Mouse (Mus musculus) forebrain, postnatal 0 days (tissue): ENCODE measurements around the gene Pip4p1. TPM values are rescaled to one million over a fixed set of nuclear protein-coding genes. Genes with fewer than 3 reads are reported as not detected.
"Not testable (repeated sequence)": the region's sequence is repeated elsewhere in the genome, so short reads cannot be mapped to it uniquely, and the experiment has no call there.

Experiments
- ATAC-seq: fragments of 200-750 bp; cut with Nextera tagmentation; 2 replicates; pipeline ENCODE4 v1.8.0; 2017; ENCODE audit warnings: mild to moderate bottlenecking, moderate library complexity
- DNase-seq: peaks from one replicate; pipeline ENCODE4 v3.0.0-alpha.2; 2015
- H3K27ac ChIP-seq: fragments of 300-500 bp; sonication (generic); 2 replicates; pipeline ENCODE4 v1.5.1; 2014; ENCODE audit warnings: low read depth, mild to moderate bottlenecking, antibody characterized with exemption, low read length, moderate library complexity, mixed read lengths
- H3K27me3 ChIP-seq: fragments of 300-500 bp; sonication (generic); 2 replicates; pipeline ENCODE4 v1.6.1; 2014; ENCODE audit warnings: mild to moderate bottlenecking, low read length, mixed read lengths; ENCODE audit not compliant: insufficient read depth
- H3K36me3 ChIP-seq: fragments of 300-500 bp; sonication (generic); 2 replicates; pipeline ENCODE4 v1.6.1; 2014; ENCODE audit warnings: mild to moderate bottlenecking, moderate library complexity; ENCODE audit not compliant: insufficient read depth
- H3K4me1 ChIP-seq: fragments of 300-500 bp; sonication (generic); 2 replicates; pipeline ENCODE4 v1.6.1; 2014; ENCODE audit warnings: antibody characterized with exemption; ENCODE audit not compliant: insufficient read depth
- H3K4me2 ChIP-seq: fragments of 300-500 bp; sonication (generic); 2 replicates; pipeline ENCODE4 v1.6.1; 2014; ENCODE audit warnings: low read depth, mild to moderate bottlenecking, moderate library complexity
- H3K4me3 ChIP-seq: fragments of 300-500 bp; sonication (generic); 2 replicates; pipeline ENCODE4 v1.5.1; 2014; ENCODE audit warnings: low read depth, low read length, mixed read lengths
- H3K9ac ChIP-seq: fragments of 300-500 bp; sonication (generic); 2 replicates; pipeline ENCODE4 v1.6.1; 2014; ENCODE audit warnings: mild to moderate bottlenecking
- H3K9me3 ChIP-seq: fragments of 300-500 bp; sonication (generic); 2 replicates; pipeline ENCODE4 v1.6.1; 2016; ENCODE audit warnings: low read length
- CTCF ChIP-seq: sonication (generic); IDR thresholded peaks from 2 replicates; pipeline ENCODE4 v1.5.1; 2016; ENCODE audit warnings: antibody characterized with exemption, control low read depth, low read depth
- WGBS: fragments of 180-500 bp; shearing (Covaris S2); extraction: QIAGEN DNeasy Blood & Tissue Kit; methylation state at CpG from one replicate; pipeline ENCODE4 v1.1.7; 2014; 5-methylcytosine and 5-hydroxymethylcytosine counted together
- polyA plus RNA-seq: library from polyadenylated mRNA; unstranded; fragments of >200 nt; fragmentation: Nextera tagmentation; extraction: Ambion mirVana; gene quantifications from 2 replicates; pipeline ENCODE4 v1.2.1, GENCODE M21; 2015
- total RNA-seq: library from RNA; depleted of rRNA; stranded (reverse); fragments of >200 nt; gene quantifications from 2 replicates; pipeline ENCODE4 v1.2.3, GENCODE M21; 2014

Gene Pip4p1
- total and polyA plus RNA-seq, 2 experiments from 2014 or later, result 54.8 to 103 TPM

GRCm38 (mm10) chr14:50970822-50971221 lies 40.2 kb upstream of the Pip4p1 start:
- no peak for TF ChIP-seq CTCF
- no peak for ATAC-seq
- 61% methylated on average over 1 of the region's 1 CpGs for WGBS

GRCm38 (mm10) chr14:50969558-50970544 lies 39.2 kb upstream of the Pip4p1 start:
- Histone ChIP-seq H3K36me3 (no peaks in the 10 kb centered on the region), H3K9me3 (no peaks in the 10 kb centered on the region), H3K4me3 (no peak overlapping the region), H3K4me2 (peak overlapping the region; percentile 15; the same call in 1 of the 2 replicates), H3K27me3 (no peaks in the 10 kb centered on the region), H3K9ac (no peak overlapping the region), H3K4me1 (peaks cover 8% of the 10 kb centered on the region; the same call in 1 of the 2 replicates), H3K27ac (peak overlapping the region; percentile 71)
- WGBS, result 8% methylated on average over 12 of the region's 12 CpGs
- TF ChIP-seq CTCF, result no peak
- DNase-seq, result peak; percentile 60
- peak; percentile 78 for ATAC-seq

More at GRCm38 (mm10) chr14:50970822-50971221, 40.2 kb upstream of the Pip4p1 start:
- H3K27me3 ChIP-seq, result no peaks in the 10 kb centered on the region
- H3K27ac ChIP-seq, result no peak overlapping the region
- no peaks in the 10 kb centered on the region for H3K9me3 ChIP-seq
- no peak overlapping the region for H3K4me2 ChIP-seq
- no peak for DNase-seq
- no peak overlapping the region for H3K9ac ChIP-seq
- no peak overlapping the region for H3K4me3 ChIP-seq
- H3K4me1 ChIP-seq, result peaks cover 8% of the 10 kb centered on the region; the same call in 1 of the 2 replicates
- no peaks in the 10 kb centered on the region for H3K36me3 ChIP-seq

DNA sequence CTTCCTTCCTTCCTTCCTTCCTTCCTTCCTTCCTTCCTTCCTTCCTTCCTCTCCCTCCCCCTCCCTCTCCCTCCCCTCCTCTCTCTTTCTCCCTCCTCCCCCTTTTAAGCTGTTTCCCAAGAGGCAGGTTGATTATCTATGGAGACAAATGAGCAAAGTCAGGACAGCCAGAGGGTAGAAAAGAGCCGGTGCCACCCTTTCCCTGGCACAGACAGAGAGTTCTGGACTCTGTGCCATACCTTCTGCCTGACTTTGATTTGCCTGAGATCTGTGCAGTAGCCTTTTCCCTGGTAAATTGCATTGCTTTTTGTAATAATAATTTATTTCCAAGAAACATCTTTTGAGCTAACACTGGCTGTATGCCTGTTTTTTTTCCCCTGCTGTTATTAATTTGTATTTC lies 38.4 kb upstream of the Pip4p1 start:
- H3K4me1 ChIP-seq, result peaks cover 8% of the 10 kb centered on the region; the same call in 1 of the 2 replicates
- H3K27me3 ChIP-seq, result no peaks in the 10 kb centered on the region
- DNase-seq, result no peak
- no peak overlapping the region for H3K9ac ChIP-seq
- H3K27ac ChIP-seq, result no peak overlapping the region
- no peak overlapping the region for H3K4me3 ChIP-seq
- peak; percentile 62 for ATAC-seq
- 0 out of 2 replicates have a peak overlapping the region, but pooled peaks have one; percentile 15 for H3K4me2 ChIP-seq
- 0% methylated on average over 1 of the region's 1 CpGs for WGBS
- H3K36me3 ChIP-seq, result no peaks in the 10 kb centered on the region
- no peak for TF ChIP-seq CTCF
- no peaks in the 10 kb centered on the region for H3K9me3 ChIP-seq

- ATAC-seq (no peak), DNase-seq (no peak)
- H3K9me3 ChIP-seq, result no peaks in the 10 kb centered on the region
- no peaks in the 10 kb centered on the region for H3K36me3 ChIP-seq
- no peak overlapping the region for H3K27ac ChIP-seq
- H3K9ac ChIP-seq, result no peak overlapping the region
- peaks cover 8% of the 10 kb centered on the region; the same call in 1 of the 2 replicates for H3K4me1 ChIP-seq
- no peak for TF ChIP-seq CTCF
- H3K27me3 ChIP-seq, result no peaks in the 10 kb centered on the region
- no peak overlapping the region for H3K4me3 ChIP-seq
- H3K4me2 ChIP-seq, result no peak overlapping the region
- 77% methylated on average over 5 of the region's 5 CpGs for WGBS
Observed at GRCm38 (mm10) chr14:50968216-50968980, 37.7 kb upstream of the Pip4p1 start.

DNA sequence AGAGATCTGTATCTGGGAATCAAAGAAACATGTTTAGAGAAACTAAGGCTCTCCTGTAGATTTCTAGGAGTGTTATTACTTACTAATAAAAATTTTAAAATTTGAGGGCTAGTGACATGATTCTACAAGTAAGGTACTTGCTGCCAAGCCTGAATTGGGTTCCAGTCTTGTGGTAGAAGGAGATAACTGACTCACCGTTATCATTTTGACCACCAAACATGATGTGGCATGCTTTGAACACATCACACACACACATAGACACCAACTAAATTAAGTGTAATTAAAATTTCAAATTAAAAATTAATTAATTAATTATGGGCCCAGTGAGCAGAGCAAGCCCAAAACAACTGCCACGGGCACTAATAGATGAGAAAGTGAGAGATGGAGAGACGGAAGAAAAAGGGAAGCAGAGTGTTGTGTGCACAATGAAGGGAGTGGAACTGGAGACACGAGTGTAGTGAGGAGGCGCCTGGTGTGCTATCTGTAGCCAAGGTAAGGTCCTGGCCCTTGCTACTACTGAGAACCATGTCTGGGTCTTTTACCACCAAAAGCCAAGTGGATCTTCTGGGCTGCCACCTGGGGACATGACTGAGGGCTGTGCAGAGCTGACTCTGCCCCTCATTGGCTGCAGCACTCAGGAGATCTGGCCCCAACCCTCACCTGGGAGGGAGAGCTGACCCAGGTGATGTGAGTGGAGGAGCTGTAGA lies 27.8 kb upstream of the Pip4p1 start:
- H3K9me3 ChIP-seq, H3K4me1 ChIP-seq, H3K27ac ChIP-seq, H3K4me2 ChIP-seq, H3K9ac ChIP-seq, H3K36me3 ChIP-seq, ATAC-seq, DNase-seq, H3K4me3 ChIP-seq, H3K27me3 ChIP-seq: not testable (repeated sequence)
- 88% methylated on average over 5 of the region's 5 CpGs for WGBS

DNA sequence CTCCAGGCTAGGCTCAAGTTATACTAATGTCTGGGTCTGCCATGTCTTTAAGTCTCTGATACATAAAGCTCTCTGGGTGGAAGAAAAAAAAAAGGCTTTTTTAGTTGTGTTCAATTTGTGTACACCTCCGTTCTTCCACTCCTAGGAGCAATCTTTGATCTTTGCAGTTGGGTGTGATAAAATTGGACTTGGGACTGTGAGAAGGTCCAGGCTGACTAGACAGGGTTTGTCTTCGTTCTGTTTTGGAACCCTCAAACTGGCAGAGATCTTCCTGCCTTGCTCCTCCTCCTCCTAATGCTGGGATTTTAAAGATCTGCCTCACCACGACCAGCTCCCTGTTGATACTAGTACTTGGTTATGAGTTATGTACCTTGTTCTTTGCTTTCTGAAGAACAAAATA lies 26.5 kb upstream of the Pip4p1 start:
- H3K4me3 ChIP-seq, DNase-seq, ATAC-seq, H3K9me3 ChIP-seq, H3K4me1 ChIP-seq, H3K36me3 ChIP-seq, H3K4me2 ChIP-seq, H3K27me3 ChIP-seq, H3K9ac ChIP-seq, H3K27ac ChIP-seq: not testable (repeated sequence)
- 71% methylated on average over 3 of the region's 3 CpGs for WGBS

DNA sequence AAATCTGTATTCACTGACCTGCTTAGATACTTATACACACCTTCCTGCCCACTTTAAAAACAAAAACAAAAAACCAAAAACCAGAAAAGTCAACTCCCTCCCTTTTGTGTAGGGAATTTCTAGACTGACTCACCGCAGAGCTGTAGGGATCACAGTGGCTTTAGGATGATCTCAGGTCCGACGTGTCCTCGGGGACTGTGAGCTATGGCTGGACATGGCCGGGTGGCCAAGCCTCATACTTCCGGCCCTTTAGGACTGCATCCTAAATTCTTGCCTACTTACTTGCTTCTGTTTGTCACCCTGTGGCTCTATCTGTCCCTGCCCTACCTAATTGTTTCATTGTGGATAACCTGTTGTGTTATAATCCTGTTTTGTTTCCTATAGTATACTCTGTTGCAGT lies 26.1 kb upstream of the Pip4p1 start:
- H3K9ac ChIP-seq, H3K36me3 ChIP-seq, H3K4me3 ChIP-seq, DNase-seq, H3K27ac ChIP-seq, H3K4me1 ChIP-seq, H3K9me3 ChIP-seq, H3K27me3 ChIP-seq, ATAC-seq: not testable (repeated sequence)
- H3K4me2 ChIP-seq, result peak overlapping the region; percentile 34; the same call in 1 of the 2 replicates
- 74% methylated on average over 6 of the region's 6 CpGs for WGBS
